9 mouse cellular contexts compared by ENCODE assay signal in the genomic region with DNA sequence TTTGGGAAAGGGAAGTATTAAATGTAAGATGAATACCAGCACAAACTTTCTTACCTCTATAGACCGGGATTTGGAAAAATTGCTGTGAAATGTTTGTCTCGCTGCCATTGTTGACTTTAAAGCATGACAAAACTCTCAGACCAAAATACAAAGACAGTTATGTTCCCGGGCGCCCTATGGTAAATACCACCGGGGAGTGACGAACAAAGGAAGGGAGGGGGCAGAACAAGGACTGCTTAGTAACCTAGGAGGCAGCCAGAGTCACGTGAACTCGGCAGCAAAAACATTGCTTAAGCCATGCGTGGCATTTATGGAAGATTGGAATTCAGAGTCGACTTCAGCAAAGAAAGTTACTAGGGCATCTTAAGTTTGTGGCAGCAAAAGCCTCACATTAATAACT. TPM values are rescaled to one million over a fixed set of nuclear protein-coding genes. Genes with fewer than 3 reads are reported as not detected.
DNase-seq lines count a peak whose midpoint lies in the region; ATAC-seq lines count a peak whose summit lies in the region.
"Had no signal": no experiment of that assay in that cellular context is flagged by ENCODE, and none has a peak within 500 bp of the region (broad histone marks: within the 10 kb centered on the region; RNA-seq: fewer than 3 reads in every experiment).

No protein-coding gene starts in this region.

- H3K4me2 ChIP-seq in midbrain, embryonic 11.5 days, result peak overlapping the region; percentile 100

- H3K9me3 ChIP-seq in midbrain, embryonic 11.5 days (ENCODE audit: control insufficient read depth, low read length), result no peaks in the 10 kb centered on the region

- peak; percentile 74 for ATAC-seq in midbrain, embryonic 11.5 days (ENCODE audit: low FRiP score)

- H3K27me3 ChIP-seq in midbrain, embryonic 11.5 days (ENCODE audit: control insufficient read depth, insufficient read depth, low read length), result peaks cover 8% of the 10 kb centered on the region; the same call in 1 of the 2 replicates
- H3K27me3 ChIP-seq: CH12.LX had no signal

- 6% methylated on average over 10 of the region's 10 CpGs for WGBS in midbrain, embryonic 11.5 days

- H3K4me1 ChIP-seq in midbrain, embryonic 11.5 days (ENCODE audit: control insufficient read depth, insufficient read depth, low read length), result peaks cover 8% of the 10 kb centered on the region

- H3K4me3 ChIP-seq in midbrain, embryonic 11.5 days (ENCODE audit: low read depth, low read length), result peak overlapping the region; percentile 68

- peak; percentile 7 to 8 for DNase-seq in cerebellum, postnatal 10 days
- DNase-seq in cerebellum, adult 9-10 months, result no peak
- peak; percentile 50 for DNase-seq in embryo, embryonic 10 days (ENCODE audit: low spot score)
- DNase-seq in induced T-regulatory cell, adult 2 months (ENCODE audit: low read depth), result peak; percentile 39
- peak; percentile 90 for DNase-seq in midbrain, embryonic 11.5 days (ENCODE audit: low spot score, missing footprints)
- no peak for DNase-seq in ovary, adult 18-20 months (ENCODE audit: low spot score)
- no peak for DNase-seq in frontal cortex, postnatal 14 days (ENCODE audit: low spot score in 2 of 2)
- DNase-seq in kidney, adult 9 months, result no peak

- peak overlapping the region; percentile 20; the same call in 1 of the 2 replicates for H3K9ac ChIP-seq in midbrain, embryonic 11.5 days (ENCODE audit: low read length)

- no peak overlapping the region for H3K27ac ChIP-seq in midbrain, embryonic 11.5 days (ENCODE audit: low read depth, low read length)

- H3K36me3 ChIP-seq in midbrain, embryonic 11.5 days (ENCODE audit: control insufficient read depth, insufficient read depth, low read length), result no peaks in the 10 kb centered on the region

RNA-seq across cellular contexts. Expression of gene Prss12, which starts 1.4 kb away (rescaled TPM):
- 6.4 and 6.6 TPM in 2 replicates for polyA plus RNA-seq in midbrain, embryonic 11.5 days (2014; fragmentation: Nextera tagmentation; extraction: Ambion mirVana)

Comparison
In these comparisons a context has a peak if more than half of its experiments do, and no peak if none do; other contexts are left out.
1. DNase-seq: peak in cerebellum, postnatal 10 days (2 of 2), embryo, embryonic 10 days (single experiment), induced T-regulatory cell, adult 2 months (single experiment) and midbrain, embryonic 11.5 days (single experiment); none in cerebellum, adult 9-10 months (single experiment), ovary, adult 18-20 months (single experiment), frontal cortex, postnatal 14 days (0 of 2) and kidney, adult 9 months (single experiment).